Mouse (Mus musculus) heart, embryonic 14.5 days (tissue): Measurements from ENCODE around the gene Hoxc10. TPM values are rescaled to one million over a fixed set of nuclear protein-coding genes. Genes with fewer than 3 reads are reported as not detected.

Experiments used
- ATAC-seq: fragments of 200-750 bp; cut with Nextera tagmentation; 2 replicates; pipeline ENCODE4 v1.8.0; 2017; ENCODE audit warnings: low read depth, moderate TSS enrichment; ENCODE audit not compliant: insufficient number of reproducible peaks, insufficient read depth, low FRiP score
- H3K27ac ChIP-seq, 2 experiments: fragments of 200-500 bp in 1 of 2; fragments of 300-500 bp in 1 of 2; sonication (generic) in 1 of 2; replicated peaks in 1 of 2; 2 replicates each; pipeline ENCODE4 v1.5.1; 2012 to 2014; ENCODE audit warnings: low read depth in 2 of 2, low read length in 2 of 2, control low read depth in 1 of 2, mild to moderate bottlenecking in 1 of 2, mixed read lengths in 1 of 2; ENCODE audit not compliant: control insufficient read depth in 1 of 2, insufficient read depth in 1 of 2
- H3K27me3 ChIP-seq: fragments of 300-500 bp; sonication (generic); 2 replicates; pipeline ENCODE4 v1.6.1; 2014; ENCODE audit warnings: mild to moderate bottlenecking, low read length, control low read depth; ENCODE audit not compliant: control insufficient read depth, insufficient read depth
- H3K36me3 ChIP-seq: fragments of 300-500 bp; sonication (generic); 2 replicates; pipeline ENCODE4 v1.6.1; 2014; ENCODE audit warnings: mild to moderate bottlenecking, control low read depth, low read length, mixed read lengths; ENCODE audit not compliant: control insufficient read depth, insufficient read depth
- H3K4me1 ChIP-seq, 2 experiments: fragments of 200-500 bp in 1 of 2; fragments of 300-500 bp in 1 of 2; sonication (generic) in 1 of 2; 2 replicates each; pipeline ENCODE4 v1.6.1; 2012 to 2014; ENCODE audit warnings: low read length in 2 of 2, control low read depth in 1 of 2, mixed read lengths in 1 of 2; ENCODE audit not compliant: control insufficient read depth in 2 of 2, insufficient read depth in 2 of 2
- H3K4me2 ChIP-seq: fragments of 300-500 bp; sonication (generic); 2 replicates; pipeline ENCODE4 v1.6.1; 2014; ENCODE audit warnings: mild to moderate bottlenecking, low read length
- H3K4me3 ChIP-seq, 2 experiments: fragments of 200-500 bp in 1 of 2; fragments of 300-500 bp in 1 of 2; sonication (generic) in 1 of 2; 2 replicates each; pipeline ENCODE4 v1.5.1; 2012 to 2014; ENCODE audit warnings: low read length in 2 of 2, mild to moderate bottlenecking in 2 of 2, control low read depth in 1 of 2, low read depth in 1 of 2, moderate library complexity in 1 of 2; ENCODE audit not compliant: control insufficient read depth in 1 of 2, insufficient read depth in 1 of 2
- H3K9ac ChIP-seq: fragments of 300-500 bp; sonication (generic); 2 replicates; pipeline ENCODE4 v1.6.1; 2014; ENCODE audit warnings: mild to moderate bottlenecking, low read length
- H3K9me3 ChIP-seq: fragments of 300-500 bp; sonication (generic); 2 replicates; pipeline ENCODE4 v1.6.1; 2016; ENCODE audit warnings: low read length, control low read depth; ENCODE audit not compliant: control insufficient read depth
- WGBS: fragments of 180-500 bp; shearing (Covaris S2); extraction: QIAGEN DNeasy Blood & Tissue Kit; methylation state at CpG from one replicate; pipeline ENCODE4 v1.1.7; 2014; 5-methylcytosine and 5-hydroxymethylcytosine counted together
- polyA plus RNA-seq: library from polyadenylated mRNA; unstranded; fragments of >200 nt; fragmentation: Nextera tagmentation; extraction: Ambion mirVana; gene quantifications from 2 replicates; pipeline ENCODE4 v1.2.1, GENCODE M21; 2014

Hoxc10 gene
- polyA plus RNA-seq, 1 experiment from 2014 or later, result not detected

DNA sequence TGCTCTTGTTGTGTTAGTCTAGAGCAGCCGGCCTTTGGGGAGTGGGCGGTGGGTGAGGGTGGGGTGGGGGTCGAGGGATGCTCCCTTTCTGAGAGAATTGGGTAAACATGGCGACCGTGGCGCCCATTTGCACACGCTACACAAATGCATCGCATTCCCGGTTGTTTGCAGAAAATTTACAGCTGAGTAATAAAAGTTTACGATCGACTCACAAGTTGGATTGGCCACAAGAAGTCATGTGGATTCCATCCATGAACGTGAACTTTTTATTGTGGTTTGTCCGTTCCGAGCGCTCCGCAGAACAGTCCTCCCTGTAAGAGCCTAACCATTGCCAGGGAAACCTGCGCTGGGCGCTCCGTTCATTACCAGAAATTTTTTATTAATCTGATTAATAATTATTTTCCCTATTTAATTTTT, 31.4 kb downstream of the Hoxc10 start, which contains the start of gene Hoxc6:
TSS of gene Hoxc6 (plus strand) at position 319 of the 417 bp plus-strand sequence.
- no peak for ATAC-seq
- H3K4me1 ChIP-seq, result peaks cover 21 to 26% of the 10 kb centered on the region in 2 experiments
- peak within 1 kb of the TSS; percentile 47 to 50 for H3K4me3 ChIP-seq
- H3K4me2 ChIP-seq, result peak within 1 kb of the TSS; percentile 92
- H3K9me3 ChIP-seq, result no peaks in the 10 kb centered on the region
- H3K9ac ChIP-seq, result peak within 1 kb of the TSS; percentile 67; the same call in 1 of the 2 replicates
- H3K27me3 ChIP-seq, result peaks cover 98% of the 10 kb centered on the region
- H3K27ac ChIP-seq, result no peak within 1 kb of the TSS
- no peaks in the 10 kb centered on the region for H3K36me3 ChIP-seq
- 2% methylated on average over 19 of the region's 19 CpGs for WGBS

DNA sequence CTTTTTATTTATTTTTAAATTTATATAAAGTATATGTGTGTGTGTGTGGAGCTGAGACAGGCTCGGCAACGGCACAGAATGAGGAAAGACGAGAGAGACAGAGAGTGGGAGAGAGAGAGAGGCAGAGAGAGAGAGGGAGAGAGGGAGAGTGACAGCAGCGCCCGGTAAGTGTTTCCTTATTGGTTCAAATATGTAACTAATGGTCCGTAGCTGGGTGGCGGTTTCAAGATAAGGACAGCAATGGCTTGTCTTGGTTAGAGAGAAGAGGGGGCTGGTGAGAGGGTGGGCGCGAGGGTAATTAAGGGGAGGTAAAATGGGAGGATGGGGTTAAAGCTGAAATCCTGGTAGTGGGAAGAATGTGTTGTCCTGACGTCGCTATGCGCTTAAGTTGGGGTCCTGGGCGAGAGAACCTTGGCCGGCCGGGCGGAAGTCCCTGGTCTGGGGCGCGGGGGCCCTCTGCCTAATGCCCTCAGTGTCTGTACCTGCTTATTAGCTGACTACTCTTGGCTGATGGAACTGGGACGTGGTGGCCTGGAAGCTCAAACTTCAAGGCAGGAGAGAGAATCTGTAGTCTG, 32.1 kb downstream of the Hoxc10 start:
- no peak for ATAC-seq
- peak overlapping the region; percentile 47 to 50 for H3K4me3 ChIP-seq
- no peaks in the 10 kb centered on the region for H3K9me3 ChIP-seq
- peak overlapping the region; percentile 67; the same call in 1 of the 2 replicates for H3K9ac ChIP-seq
- peaks cover 99% of the 10 kb centered on the region for H3K27me3 ChIP-seq
- peak overlapping the region; percentile 92 for H3K4me2 ChIP-seq
- under 1% methylated on average over 19 of the region's 19 CpGs for WGBS
- H3K27ac ChIP-seq, result no peak overlapping the region
- H3K4me1 ChIP-seq, result peaks cover 21 to 26% of the 10 kb centered on the region in 2 experiments
- no peaks in the 10 kb centered on the region for H3K36me3 ChIP-seq

DNA sequence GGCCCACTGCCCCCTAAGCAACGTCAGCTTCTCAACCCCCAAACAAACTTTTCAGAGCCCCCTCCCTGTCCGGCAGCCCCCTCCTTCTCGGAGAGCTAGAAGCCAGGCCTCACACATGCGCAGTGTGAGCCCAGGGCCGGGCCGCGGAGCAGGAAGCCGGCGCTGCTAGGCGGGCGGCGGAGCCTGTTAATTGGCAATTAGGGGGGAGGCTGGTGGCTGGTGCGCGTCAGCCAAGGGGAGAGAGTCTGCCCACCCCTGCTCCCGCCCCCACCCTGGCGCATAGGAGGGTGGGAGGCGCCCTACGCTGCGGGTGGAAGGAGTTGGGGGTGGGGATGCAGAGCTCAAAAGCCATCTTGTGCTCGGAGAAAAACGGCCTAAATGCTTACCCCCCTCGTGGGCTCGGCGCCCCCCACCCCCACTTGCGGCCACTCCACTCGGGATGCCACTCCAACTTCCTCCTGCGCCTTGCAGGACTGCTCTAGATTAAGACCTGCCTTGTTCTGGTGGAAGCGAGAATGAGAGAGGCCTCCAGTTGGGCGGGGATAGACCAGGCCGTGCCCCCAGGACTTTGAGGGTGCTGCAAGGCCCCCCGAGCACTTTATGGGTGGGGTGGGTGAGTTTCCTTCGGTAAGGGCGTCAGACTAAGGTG, 32.7 kb downstream of the Hoxc10 start:
- ATAC-seq, result 0 out of 2 replicates have a peak, but pooled peaks have one; percentile 49
- 3% methylated on average over 33 of the region's 33 CpGs for WGBS

DNA sequence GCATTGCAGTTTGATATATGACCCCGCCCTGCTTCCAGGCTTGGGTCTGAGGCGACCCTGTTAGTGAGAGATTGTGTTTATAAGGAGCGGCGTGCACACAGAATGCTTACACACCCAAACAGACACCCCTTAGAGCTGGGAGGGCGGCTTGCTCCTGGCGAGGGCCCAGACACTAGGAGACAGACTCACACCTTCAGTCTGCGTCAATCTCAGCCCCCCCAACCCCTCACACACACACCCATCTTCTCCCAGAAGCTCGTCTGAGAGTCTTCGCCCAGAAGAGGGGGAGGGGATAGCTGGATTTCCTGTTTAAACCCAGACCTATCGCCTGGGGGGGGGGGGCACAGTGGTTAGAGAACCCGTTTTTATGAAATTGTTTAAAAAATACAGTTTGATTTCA, 33.4 kb downstream of the Hoxc10 start:
- H3K9me3 ChIP-seq, result no peaks in the 10 kb centered on the region
- peak overlapping the region; percentile 47 to 50; a peak in 1 of 4 replicates for H3K4me3 ChIP-seq
- H3K4me2 ChIP-seq, result peak overlapping the region; percentile 92
- WGBS, result 23% methylated on average over 10 of the region's 11 CpGs
- H3K9ac ChIP-seq, result no peak overlapping the region
- no peaks in the 10 kb centered on the region for H3K36me3 ChIP-seq
- ATAC-seq, result no peak
- no peak overlapping the region for H3K27ac ChIP-seq
- peaks cover 99% of the 10 kb centered on the region for H3K27me3 ChIP-seq
- H3K4me1 ChIP-seq, result peaks cover 21 to 26% of the 10 kb centered on the region in 2 experiments

More for the DNA sequence above, 32.7 kb downstream of the Hoxc10 start:
- Histone ChIP-seq H3K27me3 (peaks cover 99% of the 10 kb centered on the region), H3K4me3 (peak overlapping the region; percentile 47 to 50), H3K27ac (no peak overlapping the region), H3K36me3 (no peaks in the 10 kb centered on the region), H3K9me3 (no peaks in the 10 kb centered on the region), H3K4me2 (peak overlapping the region; percentile 92), H3K4me1 (peaks cover 21 to 26% of the 10 kb centered on the region in 2 experiments), H3K9ac (peak overlapping the region; percentile 67)

GRCm38 (mm10) chr15:103000501-103000901, 33.9 kb downstream of the Hoxc10 start:
- H3K4me1 ChIP-seq, result peaks cover 21 to 26% of the 10 kb centered on the region in 2 experiments
- WGBS, result 9% methylated on average over 24 of the region's 24 CpGs

GRCm38 (mm10) chr15:103001370-103001769, 34.8 kb downstream of the Hoxc10 start:
- H3K9ac ChIP-seq, result no peak overlapping the region
- WGBS, result 22% methylated on average over 2 of the region's 2 CpGs
- H3K27me3 ChIP-seq, result peaks cover 99% of the 10 kb centered on the region
- H3K27ac ChIP-seq, result no peak overlapping the region
- H3K4me3 ChIP-seq, result no peak overlapping the region
- H3K4me2 ChIP-seq, result peak overlapping the region; percentile 40
- H3K9me3 ChIP-seq, result no peaks in the 10 kb centered on the region
- H3K4me1 ChIP-seq, result peaks cover 21 to 26% of the 10 kb centered on the region in 2 experiments
- ATAC-seq, result no peak
- H3K36me3 ChIP-seq, result no peaks in the 10 kb centered on the region

More at GRCm38 (mm10) chr15:103000501-103000901, 33.9 kb downstream of the Hoxc10 start:
- peak overlapping the region; percentile 40 for H3K4me2 ChIP-seq
- H3K36me3 ChIP-seq, result no peaks in the 10 kb centered on the region
- no peaks in the 10 kb centered on the region for H3K9me3 ChIP-seq
- ATAC-seq, result no peak
- H3K27ac ChIP-seq, result no peak overlapping the region
- H3K27me3 ChIP-seq, result peaks cover 99% of the 10 kb centered on the region
- H3K9ac ChIP-seq, result peak overlapping the region; percentile 49; the same call in 1 of the 2 replicates
- H3K4me3 ChIP-seq, result peak overlapping the region in 1 of 2 experiments; percentile 19; a peak in 1 of 4 replicates

DNA sequence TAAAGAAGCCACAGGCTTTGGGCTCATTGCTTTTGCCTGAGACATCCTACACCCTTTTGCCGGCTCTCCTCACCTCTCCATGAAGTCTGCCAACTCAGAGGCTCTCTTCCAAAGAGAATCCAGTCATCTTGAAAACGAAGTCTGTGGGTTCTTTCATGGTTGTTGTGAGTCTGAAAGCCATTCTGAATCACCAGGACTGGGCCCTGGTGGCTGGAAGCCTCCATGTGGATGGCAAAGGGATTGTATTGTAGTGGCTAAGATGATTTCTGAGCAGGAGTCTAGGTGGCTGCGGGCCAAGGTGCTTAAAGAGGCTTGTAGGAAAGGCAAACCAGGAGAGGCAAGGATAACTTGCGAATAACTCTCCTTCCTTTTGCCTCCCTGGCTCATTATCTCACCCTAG, 35.6 kb downstream of the Hoxc10 start:
- no peak for ATAC-seq
- 35% methylated on average over 4 of the region's 4 CpGs for WGBS
- Histone ChIP-seq H3K36me3 (no peaks in the 10 kb centered on the region), H3K27ac (no peak overlapping the region), H3K4me2 (no peak overlapping the region), H3K4me1 (peaks cover 21 to 26% of the 10 kb centered on the region in 2 experiments), H3K4me3 (no peak overlapping the region), H3K9me3 (no peaks in the 10 kb centered on the region), H3K9ac (no peak overlapping the region), H3K27me3 (peaks cover 99% of the 10 kb centered on the region)
